ENCODE assay signal across 9 mouse cellular contexts in genomic region chr14:25872461-25873415, GRCm38 (mm10). TPM values are rescaled to one million over a fixed set of nuclear protein-coding genes. Genes with fewer than 3 reads are reported as not detected.
DNase-seq lines count a peak whose midpoint lies in the region; ATAC-seq and TF ChIP-seq lines count a peak whose summit lies in the region.
"Had no signal": no experiment of that assay in that cellular context is flagged by ENCODE, and none has a peak within 500 bp of the region (broad histone marks: within the 10 kb centered on the region; RNA-seq: fewer than 3 reads in every experiment).

No protein-coding gene starts in this region.

- no peak overlapping the region for H3K4me2 ChIP-seq in hindbrain, postnatal 0 days (ENCODE audit: low read depth, low read length)

- H3K4me3 ChIP-seq in hindbrain, postnatal 0 days (ENCODE audit: low read length), result no peak overlapping the region

- H3K9ac ChIP-seq in hindbrain, postnatal 0 days (replicated peaks; ENCODE audit: low read length), result no peak overlapping the region

- no peaks in the 10 kb centered on the region for H3K4me1 ChIP-seq in hindbrain, postnatal 0 days (ENCODE audit: insufficient read depth, low read length)

- peak; percentile 47 to 56 for DNase-seq in frontal cortex, adult 2 months (ENCODE audit: extremely low spot score in 1 of 2, low spot score in 1 of 2)
- DNase-seq in frontal cortex, postnatal 14 days (ENCODE audit: low spot score in 2 of 2), result no peak
- peak; percentile 11 for DNase-seq in 3T3-L1 (ENCODE audit: low read depth, low spot score)
- peak; percentile 64 for DNase-seq in cerebellum, adult 9-11 months
- DNase-seq in hindbrain, postnatal 0 days (ENCODE audit: low spot score), result peak; percentile 71
- DNase-seq in lung, postnatal 25 days (ENCODE audit: low spot score), result peak; percentile 64
- DNase-seq in urinary bladder, postnatal 4 days (ENCODE audit: low spot score in 2 of 2), result no peak
- DNase-seq in c-Kit-positive CD71-positive TER-119-positive erythroid progenitor cells, embryonic 14.5 days (ENCODE audit: low spot score), result no peak

- no peaks in the 10 kb centered on the region for H3K27me3 ChIP-seq in hindbrain, postnatal 0 days (ENCODE audit: insufficient read depth, low read length)

- 46% methylated on average over 8 of the region's 8 CpGs for WGBS in hindbrain, postnatal 0 days

- H3K36me3 ChIP-seq in hindbrain, postnatal 0 days (ENCODE audit: insufficient read depth, low read length), result no peaks in the 10 kb centered on the region

- peak overlapping the region; percentile 33 for H3K27ac ChIP-seq in hindbrain, postnatal 0 days

- H3K9me3 ChIP-seq in hindbrain, postnatal 0 days (ENCODE audit: low read length), result no peaks in the 10 kb centered on the region

- peak; percentile 69; the same call in 1 of the 2 replicates for ATAC-seq in hindbrain, postnatal 0 days

- no peak for TF ChIP-seq CTCF in hindbrain, postnatal 0 days (IDR thresholded peaks at IDR 0.05; ENCODE audit: low read depth)

RNA-seq across cellular contexts. Expression of gene Plac9a, which starts 30.2 kb away (rescaled TPM):
- polyA plus RNA-seq in frontal cortex, adult 2 months (2012; rRNA removed), result 0.50 TPM in 1 of 2 replicates, not detected in the other
- 2.0 TPM in 1 of 2 replicates, not detected in the other for total RNA-seq in hindbrain, postnatal 0 days (2014; rRNA removed)
- 0.41 TPM in 1 of 2 replicates, not detected in the other for polyA plus RNA-seq in hindbrain, postnatal 0 days (2015; fragmentation: Nextera tagmentation; extraction: Ambion mirVana)
- polyA plus RNA-seq: limb, embryonic 11.5 days had no signal

RNA-seq across cellular contexts. Expression of gene Anxa11, which starts 30.8 kb away (rescaled TPM):
- polyA plus RNA-seq in frontal cortex, adult 2 months (2012; rRNA removed), result 21.5 and 22.8 TPM in 2 replicates
- total RNA-seq in hindbrain, postnatal 0 days (2014; rRNA removed), result 3.7 and 4.2 TPM in 2 replicates
- 4.5 and 4.9 TPM in 2 replicates for polyA plus RNA-seq in hindbrain, postnatal 0 days (2015; fragmentation: Nextera tagmentation; extraction: Ambion mirVana)

RNA-seq across cellular contexts. Expression of gene Tmem254a, which starts 54.7 kb away (rescaled TPM):
- 3.2 and 3.5 TPM in 2 replicates for polyA plus RNA-seq in frontal cortex, adult 2 months (2012; rRNA removed)
- 8.3 and 8.6 TPM in 2 replicates for total RNA-seq in hindbrain, postnatal 0 days (2014; rRNA removed)
- polyA plus RNA-seq in hindbrain, postnatal 0 days (2015; fragmentation: Nextera tagmentation; extraction: Ambion mirVana), result 5.0 and 9.1 TPM in 2 replicates

Comparison
In these comparisons a context has a peak if more than half of its experiments do, and no peak if none do; other contexts are left out.
1. DNase-seq: peak in frontal cortex, adult 2 months (2 of 2), 3T3-L1 (single experiment), cerebellum, adult 9-11 months (single experiment), hindbrain, postnatal 0 days (single experiment) and lung, postnatal 25 days (single experiment); none in frontal cortex, postnatal 14 days (0 of 2), urinary bladder, postnatal 4 days (0 of 2) and c-Kit-positive CD71-positive TER-119-positive erythroid progenitor cells, embryonic 14.5 days (single experiment).